In genomic region chr13:34089358-34089757, GRCm38 (mm10) we compare ENCODE assay signal across 9 mouse cellular contexts. TPM values are rescaled to one million over a fixed set of nuclear protein-coding genes. Genes with fewer than 3 reads are reported as not detected.
A peak's percentile ranks its signal among the peaks of the same experiment; 100 is the strongest.
DNase-seq lines count a peak whose midpoint lies in the region; ATAC-seq lines count a peak whose summit lies in the region.
"Had no signal": no experiment of that assay in that cellular context is flagged by ENCODE, and none has a peak within 500 bp of the region (broad histone marks: within the 10 kb centered on the region; RNA-seq: fewer than 3 reads in every experiment).

No protein-coding gene starts in this region.

- no peaks in the 10 kb centered on the region for H3K27me3 ChIP-seq in lung, embryonic 16.5 days (ENCODE audit: control insufficient read depth, insufficient read depth, low read depth, low read length)
- no peaks in the 10 kb centered on the region for H3K27me3 ChIP-seq in forebrain, embryonic 15.5 days
- H3K27me3 ChIP-seq in stomach, embryonic 16.5 days (ENCODE audit: control insufficient read depth, insufficient read depth, low read length) = no peaks in the 10 kb centered on the region
- H3K27me3 ChIP-seq: liver, embryonic 13.5 days had no signal

- peak; percentile 71 for ATAC-seq in lung, embryonic 16.5 days (ENCODE audit: low read depth)
- no peak for ATAC-seq in forebrain, embryonic 15.5 days (replicated peaks)
- ATAC-seq in stomach, embryonic 16.5 days (ENCODE audit: insufficient read depth, low FRiP score) = no peak

- H3K36me3 ChIP-seq in lung, embryonic 16.5 days (ENCODE audit: control insufficient read depth, insufficient read depth, low read length) = no peaks in the 10 kb centered on the region
- H3K36me3 ChIP-seq in forebrain, embryonic 15.5 days = no peaks in the 10 kb centered on the region
- H3K36me3 ChIP-seq in macrophage (ENCODE audit: inconsistent target) = no peaks in the 10 kb centered on the region
- H3K36me3 ChIP-seq in stomach, embryonic 16.5 days (ENCODE audit: control insufficient read depth, insufficient read depth, low read length) = no peaks in the 10 kb centered on the region
- H3K36me3 ChIP-seq: liver, embryonic 13.5 days had no signal

- H3K9me3 ChIP-seq in lung, embryonic 16.5 days (ENCODE audit: control insufficient read depth, low read length) = no peaks in the 10 kb centered on the region
- H3K9me3 ChIP-seq in forebrain, embryonic 15.5 days = no peaks in the 10 kb centered on the region
- H3K9me3 ChIP-seq in stomach, embryonic 16.5 days (replicated peaks; ENCODE audit: control insufficient read depth, low read length) = no peaks in the 10 kb centered on the region
- H3K9me3 ChIP-seq: liver, embryonic 13.5 days had no signal

- H3K4me2 ChIP-seq in lung, embryonic 16.5 days (ENCODE audit: low read depth, low read length) = no peak overlapping the region
- no peak overlapping the region for H3K4me2 ChIP-seq in forebrain, embryonic 15.5 days (replicated peaks)
- H3K4me2 ChIP-seq in stomach, embryonic 16.5 days (ENCODE audit: low read depth, low read length) = 0 out of 2 replicates have a peak overlapping the region, but pooled peaks have one; percentile 14
- H3K4me2 ChIP-seq: liver, embryonic 13.5 days had no signal

- H3K79me2 ChIP-seq in macrophage (ENCODE audit: inconsistent target) = no peaks in the 10 kb centered on the region

- H3K9ac ChIP-seq in lung, embryonic 16.5 days (ENCODE audit: low read length) = no peak overlapping the region
- H3K9ac ChIP-seq in forebrain, embryonic 15.5 days (replicated peaks) = no peak overlapping the region
- no peak overlapping the region for H3K9ac ChIP-seq in stomach, embryonic 16.5 days (ENCODE audit: low read length)
- H3K9ac ChIP-seq: liver, embryonic 13.5 days had no signal

- H3K27ac ChIP-seq in lung, embryonic 16.5 days (ENCODE audit: low read length) = peak overlapping the region; percentile 35; the same call in 1 of the 2 replicates
- H3K27ac ChIP-seq in forebrain, embryonic 15.5 days (replicated peaks) = peak overlapping the region; percentile 87
- H3K27ac ChIP-seq in macrophage = peak overlapping the region; percentile 77
- peak overlapping the region; percentile 35; the same call in 1 of the 2 replicates for H3K27ac ChIP-seq in stomach, embryonic 16.5 days (ENCODE audit: low read length)
- H3K27ac ChIP-seq: liver, embryonic 13.5 days had no signal

- H3K4me1 ChIP-seq in lung, embryonic 16.5 days (replicated peaks; ENCODE audit: control insufficient read depth, insufficient read depth, low read length) = 0 out of 2 replicates have a peak, but pooled peaks cover 3% of the 10 kb centered on the region
- peaks cover 28% of the 10 kb centered on the region for H3K4me1 ChIP-seq in forebrain, embryonic 15.5 days
- peaks cover 4% of the 10 kb centered on the region; the same call in 1 of the 2 replicates for H3K4me1 ChIP-seq in stomach, embryonic 16.5 days (ENCODE audit: control insufficient read depth, insufficient read depth, low read length)
- H3K4me1 ChIP-seq: liver, embryonic 13.5 days had no signal

- H3K4me3 ChIP-seq in lung, embryonic 16.5 days (ENCODE audit: low read length) = no peak overlapping the region
- H3K4me3 ChIP-seq in forebrain, embryonic 15.5 days = no peak overlapping the region
- no peak overlapping the region; the same call in 1 of the 2 replicates for H3K4me3 ChIP-seq in macrophage (ENCODE audit: inconsistent target)
- no peak overlapping the region for H3K4me3 ChIP-seq in stomach, embryonic 16.5 days (replicated peaks; ENCODE audit: low read length)
- H3K4me3 ChIP-seq: liver, embryonic 13.5 days had no signal

- no peak for DNase-seq in lung, postnatal 36 days
- no peak for DNase-seq in kidney, postnatal 25 days
- no peak for DNase-seq in cerebellum, adult 18-20 months
- DNase-seq: adrenal gland, adult 8-10 months; liver, embryonic 13.5 days had no signal

- WGBS in lung, embryonic 16.5 days = 51% methylated on average over 3 of the region's 3 CpGs
- WGBS in forebrain, embryonic 15.5 days = 48% methylated on average over 3 of the region's 3 CpGs
- 3% methylated on average over 3 of the region's 3 CpGs for WGBS in macrophage (ENCODE audit: missing documents)
- 34% methylated on average over 3 of the region's 3 CpGs for WGBS in stomach, embryonic 16.5 days

RNA-seq across cellular contexts. Expression of gene Tubb2a, which starts 11.6 kb away (rescaled TPM):
- 185 and 193 TPM in 2 replicates for polyA plus RNA-seq in lung, embryonic 16.5 days (2015; fragmentation: Nextera tagmentation; extraction: Ambion mirVana)
- polyA plus RNA-seq in forebrain, embryonic 15.5 days (2015; fragmentation: Nextera tagmentation; extraction: Ambion mirVana) = 1,539 and 1,682 TPM in 2 replicates
- 100 to 1,000 TPM in 13 of 26 experiments, 10 to 100 TPM in 13; 16.0 to 287 (median 102) TPM for total RNA-seq in macrophage (2018; cell fraction: chromatin; rRNA removed)
- total RNA-seq in macrophage (2018; cell fraction: cytosol; rRNA removed) = 100 to 1,000 TPM; 194 to 451 (median 311) TPM
- 100 to 1,000 TPM in 22 of 26 experiments, 10 to 100 TPM in 4; 66.3 to 379 (median 177) TPM for total RNA-seq in macrophage (2018; cell fraction: nucleus; rRNA removed)
- polyA plus RNA-seq in macrophage (2018) = 162 to 260 TPM (median 170 TPM) in 3 replicates
- polyA plus RNA-seq in stomach, embryonic 16.5 days (2015; fragmentation: Nextera tagmentation; extraction: Ambion mirVana) = 221 and 243 TPM in 2 replicates

RNA-seq across cellular contexts. Expression of gene Tubb2b, which starts 40.9 kb away (rescaled TPM):
- polyA plus RNA-seq in lung, embryonic 16.5 days (2015; fragmentation: Nextera tagmentation; extraction: Ambion mirVana) = 18.9 and 19.4 TPM in 2 replicates
- polyA plus RNA-seq in forebrain, embryonic 15.5 days (2015; fragmentation: Nextera tagmentation; extraction: Ambion mirVana) = 920 and 926 TPM in 2 replicates
- 10 to 100 TPM in 1 of 26 experiments, 1 to 10 TPM in 9, under 1 TPM in 10, not detected in 6; 0.48 to 13.3 (median 1.0) TPM for total RNA-seq in macrophage (2018; cell fraction: chromatin; rRNA removed)
- total RNA-seq in macrophage (2018; cell fraction: cytosol; rRNA removed) = 1 to 10 TPM; 1.9 to 9.9 (median 4.5) TPM
- total RNA-seq in macrophage (2018; cell fraction: nucleus; rRNA removed) = 1 to 10 TPM in 21 of 26 experiments, under 1 TPM in 4, not detected in 1; 0.55 to 5.1 (median 1.6) TPM
- polyA plus RNA-seq in macrophage (2018) = 3.6 to 6.5 TPM (median 5.1 TPM) in 3 replicates
- 41.7 and 45.5 TPM in 2 replicates for polyA plus RNA-seq in stomach, embryonic 16.5 days (2015; fragmentation: Nextera tagmentation; extraction: Ambion mirVana)

RNA-seq across cellular contexts. Expression of gene Bphl, which starts 52.0 kb away (rescaled TPM):
- polyA plus RNA-seq in lung, embryonic 16.5 days (2015; fragmentation: Nextera tagmentation; extraction: Ambion mirVana) = 70.6 and 80.8 TPM in 2 replicates
- polyA plus RNA-seq in forebrain, embryonic 15.5 days (2015; fragmentation: Nextera tagmentation; extraction: Ambion mirVana) = 32.9 and 35.9 TPM in 2 replicates
- 10 to 100 TPM in 14 of 26 experiments, 1 to 10 TPM in 12; 1.7 to 20.9 (median 12.3) TPM for total RNA-seq in macrophage (2018; cell fraction: chromatin; rRNA removed)
- total RNA-seq in macrophage (2018; cell fraction: cytosol; rRNA removed) = 10 to 100 TPM; 16.3 to 36.8 (median 24.4) TPM
- 10 to 100 TPM in 16 of 26 experiments, 1 to 10 TPM in 10; 4.0 to 30.8 (median 11.6) TPM for total RNA-seq in macrophage (2018; cell fraction: nucleus; rRNA removed)
- polyA plus RNA-seq in macrophage (2018) = 16.8 to 29.1 TPM (median 24.2 TPM) in 3 replicates
- 48.9 and 49.8 TPM in 2 replicates for polyA plus RNA-seq in stomach, embryonic 16.5 days (2015; fragmentation: Nextera tagmentation; extraction: Ambion mirVana)

Comparison
In these comparisons a context has a peak if more than half of its experiments do, and no peak if none do; other contexts are left out.
1. H3K27ac ChIP-seq: peak in every context shown above with its lines; median percentile 87 in forebrain, embryonic 15.5 days; 77 in macrophage; 35 in lung, embryonic 16.5 days; 35 in stomach, embryonic 16.5 days.
2. RNA of gene Tubb2b, which starts 40.9 kb away (polyA plus RNA-seq): 920 to 926 TPM in forebrain, embryonic 15.5 days; 41.7 to 45.5 TPM in stomach, embryonic 16.5 days, 18.9 to 19.4 TPM in lung, embryonic 16.5 days and 3.6 to 6.5 TPM in macrophage; every median in the first group is over 10 times any median in the second.